Mouse (Mus musculus): ENCODE data around the gene Myo18a. TPM values are rescaled to one million over a fixed set of nuclear protein-coding genes. Genes with fewer than 3 reads are reported as not detected.
A peak's percentile ranks its signal among the peaks of the same experiment; 100 is the strongest.

Gene Myo18a
- polyA plus RNA-seq, 1 experiment from 2014 or later: 35.1 TPM

- Histone ChIP-seq H3K4me2 (ENCODE audit: low read length) (no peak overlapping the region), H3K4me1 (ENCODE audit: control insufficient read depth, insufficient read depth, low read depth, low read length) (peaks cover 49% of the 10 kb centered on the region), H3K9ac (ENCODE audit: low read depth, low read length) (no peak overlapping the region), H3K27me3 (replicated peaks; ENCODE audit: control insufficient read depth, insufficient read depth, low read length) (no peaks in the 10 kb centered on the region), H3K27ac (ENCODE audit: low read depth, low read length) (no peak overlapping the region), H3K36me3 (ENCODE audit: control insufficient read depth, insufficient read depth, low read length) (no peaks in the 10 kb centered on the region), H3K9me3 (ENCODE audit: control insufficient read depth, low read length) (no peaks in the 10 kb centered on the region), H3K4me3 (ENCODE audit: low read length) (no peak overlapping the region)
- 0 out of 2 replicates have a peak, but pooled peaks have one; percentile 18 for ATAC-seq
- WGBS: 26% methylated on average over 5 of the region's 5 CpGs
Observed at GRCm38 (mm10) chr11:77875269-77875668, 112.2 kb downstream of the Myo18a start.

GRCm38 (mm10) chr11:77875847-77876759 lies 113.1 kb downstream of the Myo18a start:
- peak; percentile 14; the same call in 1 of the 2 replicates for ATAC-seq
- WGBS: 44% methylated on average over 26 of the region's 26 CpGs
- Histone ChIP-seq H3K4me1 (ENCODE audit: control insufficient read depth, insufficient read depth, low read depth, low read length) (peaks cover 46% of the 10 kb centered on the region), H3K36me3 (ENCODE audit: control insufficient read depth, insufficient read depth, low read length) (no peaks in the 10 kb centered on the region), H3K27ac (ENCODE audit: low read depth, low read length) (peak overlapping the region; percentile 72), H3K9me3 (ENCODE audit: control insufficient read depth, low read length) (no peaks in the 10 kb centered on the region), H3K27me3 (replicated peaks; ENCODE audit: control insufficient read depth, insufficient read depth, low read length) (no peaks in the 10 kb centered on the region), H3K4me3 (ENCODE audit: low read length) (no peak overlapping the region), H3K9ac (ENCODE audit: low read depth, low read length) (peak overlapping the region; percentile 7; the same call in 1 of the 2 replicates), H3K4me2 (ENCODE audit: low read length) (no peak overlapping the region)

- H3K27me3 ChIP-seq (replicated peaks; ENCODE audit: control insufficient read depth, insufficient read depth, low read length): no peaks in the 10 kb centered on the region
- H3K4me3 ChIP-seq (ENCODE audit: low read length): no peak overlapping the region
- no peaks in the 10 kb centered on the region for H3K36me3 ChIP-seq (ENCODE audit: control insufficient read depth, insufficient read depth, low read length)
- H3K4me1 ChIP-seq (ENCODE audit: control insufficient read depth, insufficient read depth, low read depth, low read length): peaks cover 41% of the 10 kb centered on the region
- WGBS: 37% methylated on average over 11 of the region's 11 CpGs
- H3K27ac ChIP-seq (ENCODE audit: low read depth, low read length): peak overlapping the region; percentile 72
- no peak overlapping the region for H3K9ac ChIP-seq (ENCODE audit: low read depth, low read length)
- ATAC-seq: no peak
- no peak overlapping the region for H3K4me2 ChIP-seq (ENCODE audit: low read length)
- no peaks in the 10 kb centered on the region for H3K9me3 ChIP-seq (ENCODE audit: control insufficient read depth, low read length)
Observed at GRCm38 (mm10) chr11:77876760-77877148, 113.7 kb downstream of the Myo18a start.

GRCm38 (mm10) chr11:77884524-77885245 lies 121.6 kb downstream of the Myo18a start:
- Histone ChIP-seq H3K27me3 (replicated peaks; ENCODE audit: control insufficient read depth, insufficient read depth, low read length) (no peaks in the 10 kb centered on the region), H3K4me2 (ENCODE audit: low read length) (no peak overlapping the region), H3K4me1 (ENCODE audit: control insufficient read depth, insufficient read depth, low read depth, low read length) (peaks cover 36% of the 10 kb centered on the region), H3K36me3 (ENCODE audit: control insufficient read depth, insufficient read depth, low read length) (no peaks in the 10 kb centered on the region), H3K9ac (ENCODE audit: low read depth, low read length) (no peak overlapping the region), H3K4me3 (ENCODE audit: low read length) (no peak overlapping the region), H3K9me3 (ENCODE audit: control insufficient read depth, low read length) (no peaks in the 10 kb centered on the region), H3K27ac (ENCODE audit: low read depth, low read length) (peak overlapping the region; percentile 31)
- no peak for ATAC-seq
- 36% methylated on average over 10 of the region's 10 CpGs for WGBS

- Histone ChIP-seq H3K4me3 (ENCODE audit: low read length) (no peak overlapping the region), H3K4me1 (ENCODE audit: control insufficient read depth, insufficient read depth, low read depth, low read length) (peaks cover 36% of the 10 kb centered on the region), H3K27ac (ENCODE audit: low read depth, low read length) (peak overlapping the region; percentile 31), H3K9me3 (ENCODE audit: control insufficient read depth, low read length) (no peaks in the 10 kb centered on the region), H3K36me3 (ENCODE audit: control insufficient read depth, insufficient read depth, low read length) (no peaks in the 10 kb centered on the region), H3K9ac (ENCODE audit: low read depth, low read length) (peak overlapping the region; percentile 10; the same call in 1 of the 2 replicates), H3K27me3 (replicated peaks; ENCODE audit: control insufficient read depth, insufficient read depth, low read length) (no peaks in the 10 kb centered on the region), H3K4me2 (ENCODE audit: low read length) (no peak overlapping the region)
- WGBS: 26% methylated on average over 8 of the region's 8 CpGs
- 0 out of 2 replicates have a peak, but pooled peaks have one; percentile 41 for ATAC-seq
Observed at GRCm38 (mm10) chr11:77885246-77885575, 122.2 kb downstream of the Myo18a start.

GRCm38 (mm10) chr11:77887373-77887960 lies 124.4 kb downstream of the Myo18a start:
- Histone ChIP-seq H3K4me1 (ENCODE audit: control insufficient read depth, insufficient read depth, low read depth, low read length) (peaks cover 36% of the 10 kb centered on the region), H3K9me3 (ENCODE audit: control insufficient read depth, low read length) (no peaks in the 10 kb centered on the region), H3K27me3 (replicated peaks; ENCODE audit: control insufficient read depth, insufficient read depth, low read length) (no peaks in the 10 kb centered on the region), H3K9ac (ENCODE audit: low read depth, low read length) (no peak overlapping the region), H3K27ac (ENCODE audit: low read depth, low read length) (peak overlapping the region; percentile 57), H3K4me2 (ENCODE audit: low read length) (peak overlapping the region; percentile 0; the same call in 1 of the 2 replicates), H3K36me3 (ENCODE audit: control insufficient read depth, insufficient read depth, low read length) (no peaks in the 10 kb centered on the region), H3K4me3 (ENCODE audit: low read length) (no peak overlapping the region)
- ATAC-seq: peak; percentile 60; the same call in 1 of the 2 replicates
- WGBS: 16% methylated on average over 17 of the region's 17 CpGs

- Histone ChIP-seq H3K27ac (ENCODE audit: low read depth, low read length) (no peak overlapping the region), H3K4me3 (ENCODE audit: low read length) (no peak overlapping the region), H3K9ac (ENCODE audit: low read depth, low read length) (no peak overlapping the region), H3K27me3 (replicated peaks; ENCODE audit: control insufficient read depth, insufficient read depth, low read length) (no peaks in the 10 kb centered on the region), H3K36me3 (ENCODE audit: control insufficient read depth, insufficient read depth, low read length) (no peaks in the 10 kb centered on the region), H3K9me3 (ENCODE audit: control insufficient read depth, low read length) (no peaks in the 10 kb centered on the region), H3K4me1 (ENCODE audit: control insufficient read depth, insufficient read depth, low read depth, low read length) (peaks cover 48% of the 10 kb centered on the region), H3K4me2 (ENCODE audit: low read length) (no peak overlapping the region)
- WGBS: 93% methylated on average over 5 of the region's 5 CpGs
- ATAC-seq: no peak
Observed at GRCm38 (mm10) chr11:77888846-77889245, 125.8 kb downstream of the Myo18a start.

GRCm38 (mm10) chr11:77889484-77889883 lies 126.4 kb downstream of the Myo18a start:
- H3K4me3 ChIP-seq (ENCODE audit: low read length): no peak overlapping the region
- H3K4me1 ChIP-seq (ENCODE audit: control insufficient read depth, insufficient read depth, low read depth, low read length): peaks cover 55% of the 10 kb centered on the region
- WGBS: 34% methylated on average over 2 of the region's 2 CpGs
- no peak overlapping the region for H3K4me2 ChIP-seq (ENCODE audit: low read length)
- H3K36me3 ChIP-seq (ENCODE audit: control insufficient read depth, insufficient read depth, low read length): no peaks in the 10 kb centered on the region
- H3K27me3 ChIP-seq (replicated peaks; ENCODE audit: control insufficient read depth, insufficient read depth, low read length): no peaks in the 10 kb centered on the region
- no peak overlapping the region for H3K9ac ChIP-seq (ENCODE audit: low read depth, low read length)
- no peak for ATAC-seq
- H3K27ac ChIP-seq (ENCODE audit: low read depth, low read length): no peak overlapping the region
- H3K9me3 ChIP-seq (ENCODE audit: control insufficient read depth, low read length): no peaks in the 10 kb centered on the region
